Mouse (Mus musculus): ENCODE measurements around the gene Ccdc34. TPM values are rescaled to one million over a fixed set of nuclear protein-coding genes. Genes with fewer than 3 reads are reported as not detected.

Gene Ccdc34
- polyA plus RNA-seq, 1 experiment from 2014 or later: 29.9 TPM

GRCm38 (mm10) chr2:109992448-109993073 is 25.1 kb upstream of the Ccdc34 start:
- no peaks in the 10 kb centered on the region for H3K36me3 ChIP-seq (replicated peaks; ENCODE audit: control insufficient read depth, insufficient read depth)
- H3K27ac ChIP-seq: no peak overlapping the region

GRCm38 (mm10) chr2:109993404-109993803 is 24.2 kb upstream of the Ccdc34 start:
- Histone ChIP-seq H3K36me3 (replicated peaks; ENCODE audit: control insufficient read depth, insufficient read depth) (no peaks in the 10 kb centered on the region), H3K9me3 (ENCODE audit: control insufficient read depth, low read length) (no peaks in the 10 kb centered on the region), H3K27ac (no peak overlapping the region), H3K4me1 (replicated peaks; ENCODE audit: control insufficient read depth, insufficient read depth, low read length) (peaks cover 3% of the 10 kb centered on the region; the same call in 1 of the 2 replicates), H3K9ac (no peak overlapping the region), H3K27me3 (ENCODE audit: control insufficient read depth, insufficient read depth, low read length) (no peaks in the 10 kb centered on the region), H3K4me2 (replicated peaks) (no peak overlapping the region), H3K4me3 (replicated peaks; ENCODE audit: low read length) (no peak overlapping the region)
- DNase-seq (ENCODE audit: low spot score): no peak
- ATAC-seq (ENCODE audit: low FRiP score): no peak

More at GRCm38 (mm10) chr2:109992448-109993073, 25.1 kb upstream of the Ccdc34 start:
- Histone ChIP-seq H3K4me3 (replicated peaks; ENCODE audit: low read length) (no peak overlapping the region), H3K4me1 (replicated peaks; ENCODE audit: control insufficient read depth, insufficient read depth, low read length) (peaks cover 4% of the 10 kb centered on the region; the same call in 1 of the 2 replicates), H3K9me3 (ENCODE audit: control insufficient read depth, low read length) (no peaks in the 10 kb centered on the region), H3K27me3 (ENCODE audit: control insufficient read depth, insufficient read depth, low read length) (no peaks in the 10 kb centered on the region), H3K4me2 (replicated peaks) (no peak overlapping the region), H3K9ac (no peak overlapping the region)
- WGBS: 36% methylated on average over 11 of the region's 11 CpGs
- no peak for ATAC-seq (ENCODE audit: low FRiP score)
- DNase-seq (ENCODE audit: low spot score): no peak

DNA sequence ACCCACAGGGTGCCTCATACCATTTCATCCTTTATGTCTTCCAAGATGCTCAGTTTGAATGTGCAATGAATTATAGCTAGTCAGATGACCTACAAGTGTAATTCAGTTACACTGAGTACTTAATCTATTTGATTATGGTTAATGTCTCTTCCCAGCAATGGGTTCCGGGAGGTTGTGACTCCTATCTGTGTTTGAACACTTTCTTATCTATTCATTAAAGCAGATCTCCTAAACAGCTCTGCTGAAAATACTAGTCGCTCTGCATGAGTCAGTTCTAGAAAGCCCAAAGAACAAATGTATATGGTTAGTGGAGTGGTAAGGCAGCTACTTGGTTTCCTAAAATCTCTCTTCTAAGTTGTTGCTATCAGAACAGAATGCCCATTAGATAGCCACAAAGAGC is 22.6 kb upstream of the Ccdc34 start:
- H3K4me1 ChIP-seq (replicated peaks; ENCODE audit: control insufficient read depth, insufficient read depth, low read length): no peaks in the 10 kb centered on the region; the same call in 1 of the 2 replicates
- no peak overlapping the region for H3K4me2 ChIP-seq (replicated peaks)
- H3K4me3 ChIP-seq (replicated peaks; ENCODE audit: low read length): no peak overlapping the region
- H3K9me3 ChIP-seq (ENCODE audit: control insufficient read depth, low read length): no peaks in the 10 kb centered on the region
- H3K36me3 ChIP-seq (replicated peaks; ENCODE audit: control insufficient read depth, insufficient read depth): no peaks in the 10 kb centered on the region; the same call in 1 of the 2 replicates
- H3K27ac ChIP-seq: no peak overlapping the region
- no peak for ATAC-seq (ENCODE audit: low FRiP score)
- DNase-seq (ENCODE audit: low spot score): no peak
- H3K9ac ChIP-seq: no peak overlapping the region
- H3K27me3 ChIP-seq (ENCODE audit: control insufficient read depth, insufficient read depth, low read length): no peaks in the 10 kb centered on the region
- 79% methylated on average over 2 of the region's 2 CpGs for WGBS

DNA sequence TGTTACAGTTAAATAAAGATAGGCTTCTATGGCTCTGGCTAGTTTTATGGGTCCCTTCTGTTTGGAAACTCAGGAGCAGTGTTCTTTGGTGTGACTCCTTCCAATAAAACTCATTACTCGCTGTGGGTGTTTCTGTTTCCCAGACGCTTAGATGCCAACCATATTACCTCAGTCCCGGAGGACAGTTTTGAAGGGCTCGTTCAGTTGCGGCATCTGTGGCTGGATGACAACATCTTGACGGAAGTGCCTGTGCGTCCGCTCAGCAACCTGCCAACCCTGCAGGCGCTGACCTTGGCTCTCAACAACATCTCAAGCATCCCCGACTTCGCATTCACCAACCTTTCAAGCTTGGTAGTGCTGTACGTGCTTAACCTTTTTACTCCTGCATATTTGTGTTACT is 21.2 kb upstream of the Ccdc34 start:
- no peaks in the 10 kb centered on the region for H3K27me3 ChIP-seq (ENCODE audit: control insufficient read depth, insufficient read depth, low read length)
- H3K4me2 ChIP-seq (replicated peaks): no peak overlapping the region
- no peak overlapping the region for H3K27ac ChIP-seq
- no peaks in the 10 kb centered on the region for H3K9me3 ChIP-seq (ENCODE audit: control insufficient read depth, low read length)
- H3K36me3 ChIP-seq (replicated peaks; ENCODE audit: control insufficient read depth, insufficient read depth): no peaks in the 10 kb centered on the region; the same call in 1 of the 2 replicates
- no peak overlapping the region for H3K4me3 ChIP-seq (replicated peaks; ENCODE audit: low read length)
- ATAC-seq (ENCODE audit: low FRiP score): no peak
- no peak for DNase-seq (ENCODE audit: low spot score)
- WGBS: 62% methylated on average over 12 of the region's 12 CpGs
- no peak overlapping the region for H3K9ac ChIP-seq
- no peaks in the 10 kb centered on the region for H3K4me1 ChIP-seq (replicated peaks; ENCODE audit: control insufficient read depth, insufficient read depth, low read length)

DNA sequence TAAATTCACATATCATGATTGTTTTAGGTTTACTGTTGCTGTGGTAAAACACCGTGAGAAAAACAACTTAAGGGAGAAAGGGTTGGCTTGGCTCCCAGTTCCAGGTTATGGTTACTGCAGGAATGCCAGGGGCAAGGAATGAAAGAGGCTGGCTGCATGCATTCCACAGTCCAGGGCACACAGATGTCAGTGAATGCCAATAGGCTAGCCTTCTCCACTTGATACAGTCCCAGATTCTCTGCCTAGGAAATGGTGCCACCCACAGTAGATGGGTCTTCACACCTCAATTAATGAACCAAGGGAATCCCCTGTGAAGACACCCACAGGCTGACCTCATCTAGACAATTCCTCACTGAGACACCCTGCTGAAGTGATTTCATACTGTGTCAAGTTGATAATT is 12.9 kb upstream of the Ccdc34 start:
- H3K4me1 ChIP-seq (replicated peaks; ENCODE audit: control insufficient read depth, insufficient read depth, low read length): no peaks in the 10 kb centered on the region
- no peak overlapping the region for H3K27ac ChIP-seq
- H3K9ac ChIP-seq: no peak overlapping the region
- no peak for DNase-seq (ENCODE audit: low spot score)
- H3K4me2 ChIP-seq (replicated peaks): no peak overlapping the region
- no peaks in the 10 kb centered on the region for H3K9me3 ChIP-seq (ENCODE audit: control insufficient read depth, low read length)
- H3K27me3 ChIP-seq (ENCODE audit: control insufficient read depth, insufficient read depth, low read length): no peaks in the 10 kb centered on the region
- WGBS: 59% methylated on average over 1 of the region's 1 CpGs
- no peak for ATAC-seq (ENCODE audit: low FRiP score)
- H3K4me3 ChIP-seq (replicated peaks; ENCODE audit: low read length): no peak overlapping the region
- peaks cover 19% of the 10 kb centered on the region for H3K36me3 ChIP-seq (replicated peaks; ENCODE audit: control insufficient read depth, insufficient read depth)

DNA sequence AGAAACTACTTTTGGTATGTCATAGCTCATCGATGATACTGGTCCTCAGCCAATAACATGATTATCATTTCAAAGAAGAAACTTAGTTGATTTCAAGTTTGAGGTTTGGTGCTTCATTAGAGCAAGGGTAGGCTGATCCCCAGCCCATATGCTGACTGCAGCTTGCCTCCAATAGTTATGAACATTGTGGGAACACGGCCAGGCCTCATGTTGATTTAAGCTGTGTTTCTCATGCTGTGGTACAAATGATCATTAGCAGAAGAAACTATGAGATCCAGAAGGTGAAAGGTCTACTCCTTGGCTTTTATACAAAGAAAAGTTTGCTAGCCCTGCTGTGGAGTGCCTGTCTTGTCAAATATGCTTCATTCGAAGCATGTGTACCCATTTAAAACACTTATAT is 12.5 kb upstream of the Ccdc34 start:
- no peak for ATAC-seq (ENCODE audit: low FRiP score)
- Histone ChIP-seq H3K36me3 (replicated peaks; ENCODE audit: control insufficient read depth, insufficient read depth) (peaks cover 19% of the 10 kb centered on the region), H3K9ac (no peak overlapping the region), H3K9me3 (ENCODE audit: control insufficient read depth, low read length) (no peaks in the 10 kb centered on the region), H3K27ac (no peak overlapping the region), H3K4me1 (replicated peaks; ENCODE audit: control insufficient read depth, insufficient read depth, low read length) (no peaks in the 10 kb centered on the region), H3K4me3 (replicated peaks; ENCODE audit: low read length) (no peak overlapping the region), H3K4me2 (replicated peaks) (no peak overlapping the region), H3K27me3 (ENCODE audit: control insufficient read depth, insufficient read depth, low read length) (no peaks in the 10 kb centered on the region)
- no peak for DNase-seq (ENCODE audit: low spot score)
- 71% methylated on average over 3 of the region's 3 CpGs for WGBS

GRCm38 (mm10) chr2:110005596-110006239 is 11.9 kb upstream of the Ccdc34 start:
- 84% methylated on average over 3 of the region's 3 CpGs for WGBS
- Histone ChIP-seq H3K9ac (no peak overlapping the region), H3K4me3 (replicated peaks; ENCODE audit: low read length) (no peak overlapping the region), H3K27ac (no peak overlapping the region), H3K4me2 (replicated peaks) (no peak overlapping the region), H3K4me1 (replicated peaks; ENCODE audit: control insufficient read depth, insufficient read depth, low read length) (no peaks in the 10 kb centered on the region), H3K27me3 (ENCODE audit: control insufficient read depth, insufficient read depth, low read length) (no peaks in the 10 kb centered on the region), H3K36me3 (replicated peaks; ENCODE audit: control insufficient read depth, insufficient read depth) (peaks cover 19% of the 10 kb centered on the region), H3K9me3 (ENCODE audit: control insufficient read depth, low read length) (no peaks in the 10 kb centered on the region)
- DNase-seq (ENCODE audit: low spot score) (no peak), ATAC-seq (ENCODE audit: low FRiP score) (no peak)

GRCm38 (mm10) chr2:110007423-110008267 is 10.0 kb upstream of the Ccdc34 start:
- no peak for ATAC-seq (ENCODE audit: low FRiP score)
- peaks cover 26% of the 10 kb centered on the region for H3K36me3 ChIP-seq (replicated peaks; ENCODE audit: control insufficient read depth, insufficient read depth)
- 92% methylated on average over 10 of the region's 10 CpGs for WGBS
- no peak overlapping the region for H3K4me2 ChIP-seq (replicated peaks)
- H3K9me3 ChIP-seq (ENCODE audit: control insufficient read depth, low read length): no peaks in the 10 kb centered on the region
- H3K27me3 ChIP-seq (ENCODE audit: control insufficient read depth, insufficient read depth, low read length): no peaks in the 10 kb centered on the region
- H3K4me1 ChIP-seq (replicated peaks; ENCODE audit: control insufficient read depth, insufficient read depth, low read length): no peaks in the 10 kb centered on the region
- no peak overlapping the region for H3K27ac ChIP-seq
- no peak overlapping the region for H3K9ac ChIP-seq
- H3K4me3 ChIP-seq (replicated peaks; ENCODE audit: low read length): no peak overlapping the region
- no peak for DNase-seq (ENCODE audit: low spot score)

DNA sequence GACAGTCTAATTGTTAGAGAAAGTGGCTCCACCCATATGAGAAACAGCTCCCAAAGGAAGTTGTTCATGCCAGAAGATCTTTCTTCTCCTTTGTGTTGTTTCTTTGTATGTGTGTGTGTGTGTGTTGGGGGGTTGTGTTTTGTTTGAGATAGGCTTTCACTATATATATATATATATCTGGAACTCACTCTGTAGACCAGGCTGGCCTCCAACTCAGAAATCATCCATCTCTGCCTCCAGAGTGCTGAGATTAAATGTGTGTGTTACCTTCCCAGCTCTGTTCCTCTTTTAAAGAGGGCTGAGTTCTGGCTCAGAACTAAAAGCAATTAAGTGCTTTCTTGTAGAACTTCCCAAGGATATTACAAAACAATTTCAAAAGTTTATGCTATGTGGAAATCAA is 8.2 kb upstream of the Ccdc34 start:
- Histone ChIP-seq H3K4me3 (replicated peaks; ENCODE audit: low read length) (no peak overlapping the region), H3K4me2 (replicated peaks) (no peak overlapping the region), H3K9me3 (ENCODE audit: control insufficient read depth, low read length) (no peaks in the 10 kb centered on the region), H3K36me3 (replicated peaks; ENCODE audit: control insufficient read depth, insufficient read depth) (peaks cover 25% of the 10 kb centered on the region), H3K9ac (no peak overlapping the region), H3K4me1 (replicated peaks; ENCODE audit: control insufficient read depth, insufficient read depth, low read length) (no peaks in the 10 kb centered on the region), H3K27me3 (ENCODE audit: control insufficient read depth, insufficient read depth, low read length) (no peaks in the 10 kb centered on the region), H3K27ac (no peak overlapping the region)
- DNase-seq (ENCODE audit: low spot score): no peak
- no peak for ATAC-seq (ENCODE audit: low FRiP score)

Measured in hindbrain, embryonic 14.5 days (tissue).